Mouse (Mus musculus): ENCODE data around the gene Ly9. TPM values are rescaled to one million over a fixed set of nuclear protein-coding genes. Genes with fewer than 3 reads are reported as not detected.
A peak's percentile ranks its signal among the peaks of the same experiment; 100 is the strongest.

Ly9 gene
- polyA plus RNA-seq, 1 experiment from 2014 or later = 0.49 TPM

DNA sequence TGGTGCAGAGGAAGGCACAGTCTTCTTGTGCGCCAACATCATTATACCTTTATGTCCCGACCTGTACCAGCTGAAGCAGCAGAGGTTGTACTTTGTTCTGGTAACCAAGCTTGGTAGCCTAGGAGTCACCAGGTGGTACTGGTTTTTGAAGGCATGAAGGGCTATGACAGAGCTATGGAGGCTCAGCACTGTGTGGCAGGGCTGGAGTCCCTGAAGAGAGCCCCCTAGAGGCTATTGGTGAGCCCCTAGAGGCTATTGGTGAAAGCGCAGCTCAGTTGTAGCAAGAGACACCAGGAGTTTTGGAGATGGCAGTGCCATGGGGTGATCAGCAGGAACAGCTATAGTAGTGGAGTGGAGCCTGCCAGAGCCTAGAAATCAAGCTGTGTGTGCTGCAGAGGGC lies 43.0 kb downstream of the Ly9 start:
- Histone ChIP-seq H3K4me1 (replicated peaks; ENCODE audit: control insufficient read depth, insufficient read depth, low read length) (no peaks in the 10 kb centered on the region), H3K4me2 (ENCODE audit: low read depth, low read length) (no peak overlapping the region), H3K27me3 (ENCODE audit: control insufficient read depth, insufficient read depth, low read depth, low read length) (no peaks in the 10 kb centered on the region), H3K9ac (ENCODE audit: low read length) (no peak overlapping the region), H3K36me3 (ENCODE audit: control insufficient read depth, insufficient read depth, low read length) (no peaks in the 10 kb centered on the region), H3K9me3 (ENCODE audit: control insufficient read depth, low read length) (no peaks in the 10 kb centered on the region), H3K27ac (ENCODE audit: low read length) (no peak overlapping the region), H3K4me3 (ENCODE audit: low read length) (no peak overlapping the region)
- no peak for ATAC-seq (ENCODE audit: low read depth)
- 56% methylated on average over 3 of the region's 3 CpGs for WGBS

DNA sequence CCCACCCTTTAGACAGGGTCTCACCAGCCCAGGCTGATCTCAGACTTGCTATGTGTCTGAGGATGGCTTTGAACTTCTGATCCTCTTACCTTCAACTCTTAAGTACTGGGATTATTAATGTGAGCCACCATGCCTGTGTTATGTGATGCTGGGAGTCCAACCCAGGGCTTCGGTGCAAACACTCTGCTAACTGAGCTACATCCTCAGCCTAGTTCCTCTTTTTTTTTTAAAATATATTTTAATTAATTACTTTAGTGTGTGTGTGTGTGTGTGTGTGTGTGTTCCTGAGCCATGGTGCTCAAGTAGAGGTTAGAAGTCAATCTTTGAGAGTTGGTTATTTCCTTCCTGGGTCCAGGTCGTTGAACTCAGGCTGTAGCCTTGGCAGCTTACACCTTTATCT lies 44.2 kb downstream of the Ly9 start:
- WGBS = 70% methylated on average over 2 of the region's 2 CpGs
- Histone ChIP-seq H3K4me2 (ENCODE audit: low read depth, low read length) (no peak overlapping the region), H3K9me3 (ENCODE audit: control insufficient read depth, low read length) (no peaks in the 10 kb centered on the region), H3K4me1 (replicated peaks; ENCODE audit: control insufficient read depth, insufficient read depth, low read length) (no peaks in the 10 kb centered on the region), H3K27ac (ENCODE audit: low read length) (no peak overlapping the region), H3K4me3 (ENCODE audit: low read length) (no peak overlapping the region), H3K27me3 (ENCODE audit: control insufficient read depth, insufficient read depth, low read depth, low read length) (no peaks in the 10 kb centered on the region), H3K9ac (ENCODE audit: low read length) (no peak overlapping the region), H3K36me3 (ENCODE audit: control insufficient read depth, insufficient read depth, low read length) (no peaks in the 10 kb centered on the region)
- no peak for ATAC-seq (ENCODE audit: low read depth)

DNA sequence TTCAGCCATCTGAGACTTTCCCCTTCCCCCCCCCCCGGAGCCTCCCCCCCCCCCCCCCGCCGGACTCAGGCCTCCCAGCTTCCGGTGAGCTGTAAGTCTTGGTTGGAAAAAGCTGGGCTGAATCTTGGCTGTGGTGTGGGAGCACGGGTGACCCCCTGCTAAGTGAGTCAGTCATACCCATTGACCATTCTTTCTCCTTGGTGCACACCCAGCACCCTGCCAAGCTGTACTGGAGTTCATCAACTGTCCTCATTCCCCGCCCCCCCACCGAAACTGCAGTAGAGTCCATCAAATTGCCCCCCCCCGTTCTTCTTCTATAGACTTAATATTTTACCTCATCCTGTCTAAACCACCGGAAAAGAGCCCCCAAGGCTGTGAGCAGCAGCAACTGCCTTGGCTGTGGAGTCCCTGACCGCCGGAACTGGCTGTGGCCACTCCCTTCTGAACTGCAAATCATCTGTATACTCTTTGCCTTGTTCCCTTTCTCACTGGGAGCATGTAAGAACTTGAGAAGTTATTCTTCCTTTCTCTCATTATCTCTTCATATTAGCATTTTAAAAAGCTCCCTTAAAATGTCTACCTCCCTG lies 45.5 kb downstream of the Ly9 start:
- H3K4me2 ChIP-seq (ENCODE audit: low read depth, low read length) = no peak overlapping the region
- H3K9ac ChIP-seq (ENCODE audit: low read length) = no peak overlapping the region
- no peaks in the 10 kb centered on the region for H3K36me3 ChIP-seq (ENCODE audit: control insufficient read depth, insufficient read depth, low read length)
- H3K4me1 ChIP-seq (replicated peaks; ENCODE audit: control insufficient read depth, insufficient read depth, low read length) = no peaks in the 10 kb centered on the region
- no peak for ATAC-seq (ENCODE audit: low read depth)
- H3K27me3 ChIP-seq (ENCODE audit: control insufficient read depth, insufficient read depth, low read depth, low read length) = no peaks in the 10 kb centered on the region
- whole genome bisulfite sequencing = 53% methylated on average over 7 of the region's 11 CpGs
- H3K27ac ChIP-seq (ENCODE audit: low read length) = no peak overlapping the region
- no peaks in the 10 kb centered on the region for H3K9me3 ChIP-seq (ENCODE audit: control insufficient read depth, low read length)
- no peak overlapping the region for H3K4me3 ChIP-seq (ENCODE audit: low read length)

DNA sequence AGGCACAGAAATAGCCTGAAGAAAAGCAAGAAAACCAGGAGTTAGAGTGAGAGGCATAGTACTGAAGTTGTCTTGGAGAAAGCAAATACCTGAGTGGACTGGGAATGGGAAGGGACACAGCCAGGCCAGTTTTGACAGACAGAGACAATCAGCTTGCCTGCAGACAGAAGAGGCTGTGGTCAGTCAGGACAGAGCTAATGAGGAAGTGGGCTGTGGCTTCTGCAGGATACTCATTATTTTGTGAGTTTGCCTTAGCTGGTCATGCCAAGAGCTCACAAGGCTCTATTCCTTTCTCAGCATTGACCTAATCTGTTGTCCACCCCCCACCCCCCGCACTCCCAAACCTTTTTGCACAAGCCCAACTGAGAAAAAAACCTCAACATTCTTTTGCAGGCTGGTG lies 46.0 kb downstream of the Ly9 start:
- Histone ChIP-seq H3K27ac (ENCODE audit: low read length) (no peak overlapping the region), H3K4me3 (ENCODE audit: low read length) (no peak overlapping the region), H3K9me3 (ENCODE audit: control insufficient read depth, low read length) (no peaks in the 10 kb centered on the region), H3K4me2 (ENCODE audit: low read depth, low read length) (no peak overlapping the region), H3K36me3 (ENCODE audit: control insufficient read depth, insufficient read depth, low read length) (no peaks in the 10 kb centered on the region), H3K27me3 (ENCODE audit: control insufficient read depth, insufficient read depth, low read depth, low read length) (no peaks in the 10 kb centered on the region), H3K9ac (ENCODE audit: low read length) (no peak overlapping the region), H3K4me1 (replicated peaks; ENCODE audit: control insufficient read depth, insufficient read depth, low read length) (no peaks in the 10 kb centered on the region)
- WGBS = 75% methylated on average over 1 of the region's 1 CpGs
- no peak for ATAC-seq (ENCODE audit: low read depth)

DNA sequence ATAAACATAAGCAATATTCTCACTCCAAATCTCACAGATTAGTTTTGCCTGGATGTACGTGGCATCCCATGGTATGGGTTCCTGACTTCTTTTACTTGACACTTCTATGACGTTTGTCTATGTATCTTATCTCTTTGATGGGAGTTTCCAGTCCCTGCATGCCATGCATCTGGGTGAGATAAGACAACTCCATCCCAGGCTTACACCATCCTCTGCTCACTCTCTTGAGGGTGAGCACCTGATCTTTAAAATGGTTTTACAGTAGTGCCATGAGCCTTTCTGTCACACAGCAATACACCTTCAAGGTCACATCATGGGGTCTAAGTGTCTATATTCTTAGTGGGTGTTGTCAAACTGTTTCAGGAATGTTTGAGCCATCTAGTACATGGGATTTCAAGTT lies 46.9 kb downstream of the Ly9 start:
- WGBS = 37% methylated on average over 2 of the region's 2 CpGs
- no peaks in the 10 kb centered on the region for H3K9me3 ChIP-seq (ENCODE audit: control insufficient read depth, low read length)
- no peak overlapping the region for H3K27ac ChIP-seq (ENCODE audit: low read length)
- H3K4me3 ChIP-seq (ENCODE audit: low read length) = no peak overlapping the region
- no peaks in the 10 kb centered on the region for H3K4me1 ChIP-seq (replicated peaks; ENCODE audit: control insufficient read depth, insufficient read depth, low read length)
- no peaks in the 10 kb centered on the region for H3K36me3 ChIP-seq (ENCODE audit: control insufficient read depth, insufficient read depth, low read length)
- H3K9ac ChIP-seq (ENCODE audit: low read length) = no peak overlapping the region
- H3K4me2 ChIP-seq (ENCODE audit: low read depth, low read length) = no peak overlapping the region
- no peaks in the 10 kb centered on the region for H3K27me3 ChIP-seq (ENCODE audit: control insufficient read depth, insufficient read depth, low read depth, low read length)
- no peak for ATAC-seq (ENCODE audit: low read depth)

DNA sequence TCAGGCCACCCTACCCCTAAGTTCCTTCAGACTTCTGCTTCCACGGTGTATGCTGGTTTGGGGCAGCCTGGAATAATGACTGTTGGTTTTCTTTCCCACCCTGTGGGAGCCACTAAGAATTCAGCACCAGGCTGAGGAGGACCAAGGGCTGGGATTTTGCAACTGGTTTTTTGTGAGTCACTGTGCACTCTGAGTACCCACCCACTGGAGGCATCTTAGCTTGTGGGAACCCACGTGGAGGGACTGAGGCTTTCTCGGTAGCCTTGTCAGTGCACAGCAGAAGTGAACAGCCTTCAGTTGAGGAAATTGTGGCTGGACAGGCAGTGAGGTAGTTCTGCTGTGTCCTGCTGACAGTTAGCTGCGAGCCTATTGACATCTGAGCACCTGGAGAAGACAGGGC lies 48.3 kb downstream of the Ly9 start, which contains the start of gene Cd244a:
Cd244a (plus strand) TSS at position 296 of the 400 bp plus-strand sequence.
- 67% methylated on average over 4 of the region's 4 CpGs for WGBS
- H3K9me3 ChIP-seq (ENCODE audit: control insufficient read depth, low read length) = no peaks in the 10 kb centered on the region

DNA sequence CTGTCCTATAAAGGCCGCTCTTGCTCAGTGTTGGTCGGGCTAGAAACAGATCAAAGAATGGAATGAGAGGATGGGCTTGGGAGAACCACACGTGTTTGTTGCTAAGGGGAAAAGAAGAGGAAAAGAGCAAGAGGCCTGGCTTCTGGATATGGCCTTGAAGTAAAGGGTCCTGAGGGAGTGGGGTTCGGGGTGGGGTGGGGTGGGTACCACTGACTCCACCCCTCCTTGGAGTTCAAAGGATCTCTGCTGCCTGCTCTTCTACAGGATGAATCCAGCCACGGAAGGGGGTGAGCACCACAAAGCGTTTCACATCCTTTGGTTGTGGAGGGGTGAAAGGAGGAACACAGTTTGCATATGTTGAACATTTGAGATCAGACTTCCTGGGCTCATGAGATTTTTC lies 48.8 kb downstream of the Ly9 start:
- no peaks in the 10 kb centered on the region for H3K9me3 ChIP-seq (ENCODE audit: control insufficient read depth, low read length)
- no peaks in the 10 kb centered on the region for H3K27me3 ChIP-seq (ENCODE audit: control insufficient read depth, insufficient read depth, low read depth, low read length)
- WGBS = 66% methylated on average over 6 of the region's 6 CpGs
- H3K9ac ChIP-seq (ENCODE audit: low read length) = no peak overlapping the region
- H3K4me1 ChIP-seq (replicated peaks; ENCODE audit: control insufficient read depth, insufficient read depth, low read length) = no peaks in the 10 kb centered on the region
- no peak for ATAC-seq (ENCODE audit: low read depth)
- H3K36me3 ChIP-seq (ENCODE audit: control insufficient read depth, insufficient read depth, low read length) = no peaks in the 10 kb centered on the region
- no peak overlapping the region for H3K27ac ChIP-seq (ENCODE audit: low read length)
- H3K4me3 ChIP-seq (ENCODE audit: low read length) = no peak overlapping the region
- no peak overlapping the region for H3K4me2 ChIP-seq (ENCODE audit: low read depth, low read length)

More for the DNA sequence above, 48.3 kb downstream of the Ly9 start, which contains the start of gene Cd244a:
- Histone ChIP-seq H3K27ac (ENCODE audit: low read length) (no peak within 1 kb of the TSS), H3K27me3 (ENCODE audit: control insufficient read depth, insufficient read depth, low read depth, low read length) (no peaks in the 10 kb centered on the region), H3K4me1 (replicated peaks; ENCODE audit: control insufficient read depth, insufficient read depth, low read length) (no peaks in the 10 kb centered on the region), H3K9ac (ENCODE audit: low read length) (no peak within 1 kb of the TSS), H3K4me3 (ENCODE audit: low read length) (no peak within 1 kb of the TSS), H3K4me2 (ENCODE audit: low read depth, low read length) (no peak within 1 kb of the TSS), H3K36me3 (ENCODE audit: control insufficient read depth, insufficient read depth, low read length) (no peaks in the 10 kb centered on the region)
- ATAC-seq (ENCODE audit: low read depth) = no peak

DNA sequence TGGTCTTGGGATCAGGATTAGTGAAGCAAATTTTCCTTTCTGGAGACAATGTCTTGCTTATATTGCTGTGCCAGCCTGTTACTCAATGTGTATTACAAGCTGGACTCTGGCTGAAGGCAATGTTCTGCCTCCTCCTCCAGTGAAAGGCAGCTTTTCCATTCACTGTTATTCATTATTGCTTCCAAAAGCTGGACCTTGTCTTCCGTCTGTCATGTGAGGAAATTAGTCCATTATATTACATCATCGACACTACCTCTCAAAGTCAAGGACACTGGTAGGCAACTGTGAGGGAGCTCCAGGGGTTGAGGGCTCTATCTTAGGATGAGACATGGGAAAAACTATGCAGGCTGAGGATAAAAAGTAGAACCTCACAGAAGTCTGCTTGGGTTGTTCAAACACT lies 50.8 kb downstream of the Ly9 start:
- 86% methylated on average over 2 of the region's 2 CpGs for WGBS
- Histone ChIP-seq H3K36me3 (ENCODE audit: control insufficient read depth, insufficient read depth, low read length) (no peaks in the 10 kb centered on the region), H3K27ac (ENCODE audit: low read length) (no peak overlapping the region), H3K4me2 (ENCODE audit: low read depth, low read length) (no peak overlapping the region), H3K4me3 (ENCODE audit: low read length) (no peak overlapping the region), H3K9me3 (ENCODE audit: control insufficient read depth, low read length) (no peaks in the 10 kb centered on the region), H3K4me1 (replicated peaks; ENCODE audit: control insufficient read depth, insufficient read depth, low read length) (peaks cover 3% of the 10 kb centered on the region; the same call in 1 of the 2 replicates), H3K27me3 (ENCODE audit: control insufficient read depth, insufficient read depth, low read depth, low read length) (no peaks in the 10 kb centered on the region), H3K9ac (ENCODE audit: low read length) (no peak overlapping the region)
- no peak for ATAC-seq (ENCODE audit: low read depth)

DNA sequence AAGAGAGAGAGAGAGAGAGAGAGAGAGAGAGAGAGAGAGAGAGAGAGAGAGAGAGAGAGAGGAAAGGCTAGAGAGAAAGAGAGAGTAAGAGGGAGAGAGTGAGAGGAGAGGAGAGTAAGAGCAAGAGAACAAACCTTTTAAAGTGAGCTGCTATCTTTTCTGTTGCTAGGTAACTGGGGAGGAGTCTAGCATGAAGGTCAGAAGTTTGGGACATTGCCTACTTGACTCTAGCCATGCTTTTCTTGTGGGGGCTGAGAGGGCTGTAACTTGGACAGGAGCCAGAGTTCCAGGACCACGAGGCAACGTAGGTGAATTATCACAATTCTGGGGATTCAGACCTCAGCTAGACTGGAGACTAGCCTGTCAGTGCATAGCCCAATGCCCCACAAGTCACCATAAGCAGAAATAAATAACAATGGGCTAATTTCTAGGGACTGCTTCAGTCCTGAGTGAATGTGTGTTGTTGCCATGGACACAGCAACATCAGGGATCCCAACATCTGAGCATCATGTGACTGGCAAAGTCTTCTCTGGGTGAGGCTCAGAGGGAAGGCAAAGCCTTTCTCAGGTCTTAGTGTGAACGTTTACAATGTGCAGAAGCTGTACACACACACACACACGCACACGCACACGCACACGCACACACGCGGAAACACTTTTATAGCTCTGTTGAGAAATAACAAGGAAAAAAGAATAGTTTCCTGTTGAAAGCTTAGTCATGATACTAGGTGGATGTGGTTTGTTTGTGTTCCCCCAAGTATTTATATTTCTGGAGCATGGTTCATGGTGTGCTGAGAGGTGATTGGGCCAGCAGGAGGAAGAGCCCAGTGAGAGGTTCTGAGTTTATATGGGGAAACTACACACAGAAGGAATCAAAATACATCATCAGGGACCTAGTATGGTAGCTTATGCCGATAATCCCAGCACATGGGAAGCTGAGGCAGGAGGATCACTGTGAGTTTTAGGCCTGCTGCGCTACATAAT lies 53.6 kb downstream of the Ly9 start:
- H3K4me3 ChIP-seq (ENCODE audit: low read length) = no peak overlapping the region
- H3K9ac ChIP-seq (ENCODE audit: low read length) = no peak overlapping the region
- ATAC-seq (ENCODE audit: low read depth) = peak; percentile 80; the same call in 1 of the 2 replicates
- 73% methylated on average over 11 of the region's 11 CpGs for WGBS
- no peaks in the 10 kb centered on the region for H3K36me3 ChIP-seq (ENCODE audit: control insufficient read depth, insufficient read depth, low read length)
- no peaks in the 10 kb centered on the region for H3K9me3 ChIP-seq (ENCODE audit: control insufficient read depth, low read length)
- no peak overlapping the region for H3K27ac ChIP-seq (ENCODE audit: low read length)
- peaks cover 3% of the 10 kb centered on the region; the same call in 1 of the 2 replicates for H3K4me1 ChIP-seq (replicated peaks; ENCODE audit: control insufficient read depth, insufficient read depth, low read length)
- H3K27me3 ChIP-seq (ENCODE audit: control insufficient read depth, insufficient read depth, low read depth, low read length) = no peaks in the 10 kb centered on the region
- H3K4me2 ChIP-seq (ENCODE audit: low read depth, low read length) = no peak overlapping the region

Measured in lung, embryonic 16.5 days (tissue).